Mouse (Mus musculus) MEL (cell line): ENCODE measurements at regions not wholly inside any gene's neighbourhood (a gene's known extent, or its start where the extent isn't known, plus 50 kb on each side); places are given as distances from the start of the nearest gene placed in this dataset.

Source experiments
- BHLHE40 ChIP-seq: IDR thresholded peaks from 2 replicates; pipeline ENCODE4 v1.6.1; 2012; ENCODE audit warnings: low read depth, mild to moderate bottlenecking, inconsistent platforms, low read length, improper control_type of control experiment, borderline replicate concordance
- CTCF ChIP-seq, 3 experiments: IDR thresholded peaks in 2 of 3; conservative IDR thresholded peaks in 1 of 3; 2 replicates each; pipeline ENCODE4 v1.5.1; 2011 to 2012; ENCODE audit warnings: low read length in 3 of 3, low read depth in 2 of 3, mild to moderate bottlenecking in 2 of 3, improper control_type of control experiment in 1 of 3, inconsistent platforms in 1 of 3, mixed read lengths in 1 of 3, moderate library complexity in 1 of 3; ENCODE audit not compliant: control insufficient read depth in 1 of 3, insufficient read depth in 1 of 3, poor library complexity in 1 of 3, severe bottlenecking in 1 of 3
- EP300 ChIP-seq, 2 experiments: IDR thresholded peaks; 2 replicates each; pipeline ENCODE4 v1.6.1; 2011; ENCODE audit warnings: improper control_type of control experiment in 2 of 2, low read length in 2 of 2, low read depth in 1 of 2, mild to moderate bottlenecking in 1 of 2
- GATA1 ChIP-seq: IDR thresholded peaks from 2 replicates; pipeline ENCODE4 v1.6.1; 2011; ENCODE audit warnings: low read depth, low read length, improper control_type of control experiment
- HCFC1 ChIP-seq: IDR thresholded peaks from 2 replicates; pipeline ENCODE4 v1.6.1; 2012; ENCODE audit warnings: low read depth, mild to moderate bottlenecking, inconsistent platforms, low read length, improper control_type of control experiment, moderate library complexity
- KAT2A ChIP-seq: conservative IDR thresholded peaks from 2 replicates; pipeline ENCODE4 v1.6.1; 2012; ENCODE audit warnings: low read depth, low read length, improper control_type of control experiment, inconsistent platforms
- MAX ChIP-seq: IDR thresholded peaks from 2 replicates; pipeline ENCODE4 v1.6.1; 2011; ENCODE audit warnings: low read length, improper control_type of control experiment
- MEF2A ChIP-seq: IDR thresholded peaks from 2 replicates; pipeline ENCODE4 v1.6.1; 2014; ENCODE audit warnings: low read depth, mild to moderate bottlenecking, inconsistent platforms, low read length, improper control_type of control experiment; ENCODE audit not compliant: poor library complexity, insufficient replicate concordance, severe bottlenecking; ENCODE audit errors: extremely low read depth
- RAD21 ChIP-seq: IDR thresholded peaks from 2 replicates; pipeline ENCODE4 v1.6.1; 2011; ENCODE audit warnings: mild to moderate bottlenecking, low read depth, low read length, improper control_type of control experiment
- TAL1 ChIP-seq: IDR thresholded peaks from 2 replicates; pipeline ENCODE4 v1.6.1; 2012; ENCODE audit warnings: mild to moderate bottlenecking, inconsistent platforms, low read length, moderate library complexity, mixed read lengths
- TBP ChIP-seq: IDR thresholded peaks from 2 replicates; pipeline ENCODE4 v1.8.0; 2011; ENCODE audit warnings: low read depth, low read length, improper control_type of control experiment

DNA sequence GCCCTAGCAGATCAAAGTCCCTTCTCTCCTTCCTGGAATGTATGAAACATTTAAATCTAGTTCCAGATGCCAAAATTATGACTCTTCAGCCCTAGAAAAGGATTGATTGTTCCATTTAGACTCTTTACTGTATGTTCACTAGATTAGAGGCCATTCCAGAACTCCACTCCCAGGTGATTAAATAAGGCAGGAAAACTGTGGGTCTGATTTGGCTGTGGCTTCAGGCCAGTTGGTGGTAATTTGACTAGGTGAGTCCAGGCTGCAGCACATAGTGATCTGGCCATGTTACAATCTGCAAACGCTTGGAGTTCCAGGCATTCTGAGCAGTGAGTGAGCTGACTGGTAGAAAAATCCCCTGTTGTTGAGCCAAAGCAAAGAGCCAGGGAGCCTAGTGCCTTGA is 875.0 kb upstream of the A1bg start:
- TF ChIP-seq CTCF (IDR thresholded peaks at IDR 0.05 in 2 of 3, conservative IDR thresholded peaks at IDR 0.05 in 1 of 3; ENCODE audit: control insufficient read depth in 1 of 3, insufficient read depth in 1 of 3, low read depth in 2 of 3, low read length in 3 of 3, poor library complexity in 1 of 3, severe bottlenecking in 1 of 3), result no peak
- TF ChIP-seq EP300 (IDR thresholded peaks at IDR 0.05; ENCODE audit: low read depth in 1 of 2, low read length in 2 of 2), result no peak
- no peak for TF ChIP-seq KAT2A
- TF ChIP-seq TAL1, result no peak
- TF ChIP-seq BHLHE40, result no peak
- TF ChIP-seq MEF2A, result no peak
- no peak for TF ChIP-seq TBP
- TF ChIP-seq GATA1, result no peak
- TF ChIP-seq HCFC1, result no peak
- TF ChIP-seq MAX, result no peak
- no peak for TF ChIP-seq RAD21
